Mouse (Mus musculus): ENCODE data around the gene Epsti1. TPM values are rescaled to one million over a fixed set of nuclear protein-coding genes. Genes with fewer than 3 reads are reported as not detected.

The Epsti1 gene
- total and polyA plus RNA-seq, 2 experiments from 2014 or later = 0.19 to 0.46 TPM

GRCm38 (mm10) chr14:78041886-78042526 lies 138.0 kb downstream of the Epsti1 start:
- ATAC-seq (ENCODE audit: insufficient read depth, low read depth) = no peak
- Histone ChIP-seq H3K4me3 (ENCODE audit: low read depth, low read length) (no peak overlapping the region), H3K4me1 (ENCODE audit: control insufficient read depth, insufficient read depth) (no peaks in the 10 kb centered on the region), H3K36me3 (replicated peaks; ENCODE audit: control insufficient read depth, insufficient read depth, low read length) (no peaks in the 10 kb centered on the region), H3K4me2 (ENCODE audit: low read depth, low read length) (no peak overlapping the region), H3K9me3 (replicated peaks; ENCODE audit: control insufficient read depth, low read length) (no peaks in the 10 kb centered on the region), H3K9ac (replicated peaks; ENCODE audit: low read depth, low read length) (no peak overlapping the region), H3K27ac (ENCODE audit: low read depth) (no peak overlapping the region), H3K27me3 (ENCODE audit: control insufficient read depth, insufficient read depth, low read length) (no peaks in the 10 kb centered on the region)
- DNase-seq (ENCODE audit: low spot score) = no peak
- TF ChIP-seq CTCF (IDR thresholded peaks at IDR 0.05; ENCODE audit: low read depth) (no peak), EP300 (IDR thresholded peaks at IDR 0.05; ENCODE audit: low read depth) (no peak)
- 65% methylated on average over 11 of the region's 11 CpGs for WGBS

DNA sequence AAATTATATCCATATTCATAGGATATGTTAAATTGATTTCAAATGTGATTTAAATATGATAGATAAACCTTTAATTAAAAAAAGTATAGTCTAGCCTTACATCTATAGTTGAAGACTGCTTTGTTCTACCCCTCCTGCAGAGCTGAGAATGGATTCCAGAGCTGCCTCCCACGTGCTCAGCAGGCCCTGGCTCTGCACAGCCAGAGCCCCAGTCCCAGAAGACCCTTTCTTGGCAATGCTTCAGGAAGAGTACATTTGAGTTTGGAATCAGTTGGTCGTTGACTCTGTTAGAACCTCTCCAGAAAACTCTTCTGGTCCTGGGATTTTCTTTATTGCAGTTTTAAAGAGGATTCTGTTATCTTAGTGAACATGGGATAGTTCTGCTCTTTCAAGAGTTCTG lies 139.0 kb downstream of the Epsti1 start:
- TF ChIP-seq CTCF (IDR thresholded peaks at IDR 0.05; ENCODE audit: low read depth) = no peak
- TF ChIP-seq EP300 (IDR thresholded peaks at IDR 0.05; ENCODE audit: low read depth) = no peak
- H3K4me3 ChIP-seq (ENCODE audit: low read depth, low read length) = no peak overlapping the region
- H3K9me3 ChIP-seq (replicated peaks; ENCODE audit: control insufficient read depth, low read length) = no peaks in the 10 kb centered on the region
- H3K36me3 ChIP-seq (replicated peaks; ENCODE audit: control insufficient read depth, insufficient read depth, low read length) = no peaks in the 10 kb centered on the region
- DNase-seq (ENCODE audit: low spot score) (no peak), ATAC-seq (ENCODE audit: insufficient read depth, low read depth) (no peak)
- no peak overlapping the region for H3K9ac ChIP-seq (replicated peaks; ENCODE audit: low read depth, low read length)
- WGBS = 21% methylated on average over 2 of the region's 2 CpGs
- H3K27me3 ChIP-seq (ENCODE audit: control insufficient read depth, insufficient read depth, low read length) = no peaks in the 10 kb centered on the region
- H3K27ac ChIP-seq (ENCODE audit: low read depth) = no peak overlapping the region
- H3K4me2 ChIP-seq (ENCODE audit: low read depth, low read length) = no peak overlapping the region
- H3K4me1 ChIP-seq (ENCODE audit: control insufficient read depth, insufficient read depth) = no peaks in the 10 kb centered on the region

DNA sequence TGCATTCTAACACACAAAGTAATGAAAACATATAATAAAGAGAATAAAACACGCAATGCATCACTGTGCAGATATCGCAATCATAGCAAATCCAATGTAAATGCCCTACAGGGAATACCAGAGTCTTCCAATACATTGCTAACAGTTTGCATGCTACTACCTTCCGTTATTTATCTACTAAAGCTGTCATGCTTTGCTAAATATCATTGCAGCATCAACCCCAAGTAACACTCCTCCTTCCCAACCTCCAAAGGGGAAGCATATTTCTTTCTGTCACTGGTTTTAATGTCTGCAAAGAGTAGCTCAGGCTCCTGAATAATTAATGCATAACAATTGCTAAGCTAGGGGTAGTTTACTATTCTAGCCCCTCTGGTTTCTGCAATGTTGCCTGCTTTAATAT lies 144.2 kb downstream of the Epsti1 start:
- DNase-seq (ENCODE audit: low spot score) = no peak
- H3K27ac ChIP-seq (ENCODE audit: low read depth) = no peak overlapping the region
- TF ChIP-seq EP300 (IDR thresholded peaks at IDR 0.05; ENCODE audit: low read depth) (no peak), CTCF (IDR thresholded peaks at IDR 0.05; ENCODE audit: low read depth) (no peak)

GRCm38 (mm10) chr14:78048674-78049073 lies 144.6 kb downstream of the Epsti1 start:
- DNase-seq (ENCODE audit: low spot score) (no peak), ATAC-seq (ENCODE audit: insufficient read depth, low read depth) (no peak)
- TF ChIP-seq CTCF (IDR thresholded peaks at IDR 0.05; ENCODE audit: low read depth) (no peak), EP300 (IDR thresholded peaks at IDR 0.05; ENCODE audit: low read depth) (no peak)
- H3K4me3 ChIP-seq (ENCODE audit: low read depth, low read length) = no peak overlapping the region
- no peaks in the 10 kb centered on the region for H3K27me3 ChIP-seq (ENCODE audit: control insufficient read depth, insufficient read depth, low read length)
- no peaks in the 10 kb centered on the region for H3K36me3 ChIP-seq (replicated peaks; ENCODE audit: control insufficient read depth, insufficient read depth, low read length)
- H3K9me3 ChIP-seq (replicated peaks; ENCODE audit: control insufficient read depth, low read length) = no peaks in the 10 kb centered on the region
- no peaks in the 10 kb centered on the region for H3K4me1 ChIP-seq (ENCODE audit: control insufficient read depth, insufficient read depth)
- H3K4me2 ChIP-seq (ENCODE audit: low read depth, low read length) = no peak overlapping the region
- no peak overlapping the region for H3K9ac ChIP-seq (replicated peaks; ENCODE audit: low read depth, low read length)
- no peak overlapping the region for H3K27ac ChIP-seq (ENCODE audit: low read depth)
- 67% methylated on average over 4 of the region's 4 CpGs for WGBS

More for the DNA sequence above, 144.2 kb downstream of the Epsti1 start:
- H3K4me1 ChIP-seq (ENCODE audit: control insufficient read depth, insufficient read depth) = no peaks in the 10 kb centered on the region
- no peak for ATAC-seq (ENCODE audit: insufficient read depth, low read depth)
- 87% methylated on average over 3 of the region's 3 CpGs for WGBS
- H3K4me3 ChIP-seq (ENCODE audit: low read depth, low read length) = no peak overlapping the region
- H3K4me2 ChIP-seq (ENCODE audit: low read depth, low read length) = no peak overlapping the region
- H3K9me3 ChIP-seq (replicated peaks; ENCODE audit: control insufficient read depth, low read length) = no peaks in the 10 kb centered on the region
- H3K27me3 ChIP-seq (ENCODE audit: control insufficient read depth, insufficient read depth, low read length) = no peaks in the 10 kb centered on the region
- no peak overlapping the region for H3K9ac ChIP-seq (replicated peaks; ENCODE audit: low read depth, low read length)
- H3K36me3 ChIP-seq (replicated peaks; ENCODE audit: control insufficient read depth, insufficient read depth, low read length) = no peaks in the 10 kb centered on the region

Other genes with a start within 250 kb of the Epsti1 start
- 9.9 and 17.2 TPM in 2 replicates for gene Dnajc15, start 29.1 kb upstream of the Epsti1 start, total RNA-seq (2014; rRNA removed; ENCODE audit: low replicate concordance)
- 241 and 268 TPM in 2 replicates for gene Dnajc15, start 29.1 kb upstream of the Epsti1 start, polyA plus RNA-seq (2015; fragmentation: Nextera tagmentation; extraction: Ambion mirVana)
- gene Fam216b, start 184.8 kb downstream of the Epsti1 start, total RNA-seq (2014; rRNA removed; ENCODE audit: low replicate concordance) = not detected in 2 replicates
- 0.42 and 0.63 TPM in 2 replicates for gene Fam216b, start 184.8 kb downstream of the Epsti1 start, polyA plus RNA-seq (2015; fragmentation: Nextera tagmentation; extraction: Ambion mirVana)

Measured in heart, postnatal 0 days (tissue).